Mouse (Mus musculus): ENCODE measurements around the gene Nhlrc3. TPM values are rescaled to one million over a fixed set of nuclear protein-coding genes. Genes with fewer than 3 reads are reported as not detected.

The Nhlrc3 gene
- polyA plus RNA-seq, 1 experiment from 2014 or later = 10.5 TPM

GRCm38 (mm10) chr3:53434610-53435009, 28.5 kb downstream of the Nhlrc3 start:
- Histone ChIP-seq H3K4me3 (ENCODE audit: low read depth, low read length) (no peak overlapping the region), H3K36me3 (replicated peaks; ENCODE audit: control insufficient read depth, insufficient read depth, low read depth, low read length) (no peaks in the 10 kb centered on the region), H3K4me1 (ENCODE audit: control insufficient read depth, insufficient read depth, low read length) (no peaks in the 10 kb centered on the region), H3K9me3 (replicated peaks; ENCODE audit: control insufficient read depth, low read length) (no peaks in the 10 kb centered on the region), H3K4me2 (ENCODE audit: low read depth, low read length) (no peak overlapping the region), H3K9ac (replicated peaks; ENCODE audit: low read length) (no peak overlapping the region), H3K27me3 (ENCODE audit: control insufficient read depth, insufficient read depth, low read length) (no peaks in the 10 kb centered on the region), H3K27ac (replicated peaks; ENCODE audit: low read depth, low read length) (no peak overlapping the region)
- DNase-seq (ENCODE audit: low spot score) = no peak
- 66% methylated on average over 3 of the region's 3 CpGs for WGBS
- ATAC-seq (replicated peaks; ENCODE audit: insufficient number of reproducible peaks, low FRiP score, low TSS enrichment, low read depth) = no peak

GRCm38 (mm10) chr3:53423576-53423975, 39.6 kb downstream of the Nhlrc3 start:
- no peak overlapping the region for H3K9ac ChIP-seq (replicated peaks; ENCODE audit: low read length)
- H3K4me1 ChIP-seq (ENCODE audit: control insufficient read depth, insufficient read depth, low read length) = no peaks in the 10 kb centered on the region
- no peak overlapping the region for H3K4me3 ChIP-seq (ENCODE audit: low read depth, low read length)
- DNase-seq (ENCODE audit: low spot score) (no peak), ATAC-seq (replicated peaks; ENCODE audit: insufficient number of reproducible peaks, low FRiP score, low TSS enrichment, low read depth) (no peak)
- WGBS = 85% methylated on average over 4 of the region's 4 CpGs
- H3K36me3 ChIP-seq (replicated peaks; ENCODE audit: control insufficient read depth, insufficient read depth, low read depth, low read length) = no peaks in the 10 kb centered on the region
- H3K4me2 ChIP-seq (ENCODE audit: low read depth, low read length) = no peak overlapping the region
- no peaks in the 10 kb centered on the region for H3K27me3 ChIP-seq (ENCODE audit: control insufficient read depth, insufficient read depth, low read length)
- no peaks in the 10 kb centered on the region for H3K9me3 ChIP-seq (replicated peaks; ENCODE audit: control insufficient read depth, low read length)
- H3K27ac ChIP-seq (replicated peaks; ENCODE audit: low read depth, low read length) = no peak overlapping the region

- Histone ChIP-seq H3K27me3 (ENCODE audit: control insufficient read depth, insufficient read depth, low read length) (no peaks in the 10 kb centered on the region), H3K9ac (replicated peaks; ENCODE audit: low read length) (no peak overlapping the region), H3K27ac (replicated peaks; ENCODE audit: low read depth, low read length) (no peak overlapping the region), H3K9me3 (replicated peaks; ENCODE audit: control insufficient read depth, low read length) (no peaks in the 10 kb centered on the region), H3K4me1 (ENCODE audit: control insufficient read depth, insufficient read depth, low read length) (no peaks in the 10 kb centered on the region), H3K4me2 (ENCODE audit: low read depth, low read length) (no peak overlapping the region), H3K4me3 (ENCODE audit: low read depth, low read length) (no peak overlapping the region), H3K36me3 (replicated peaks; ENCODE audit: control insufficient read depth, insufficient read depth, low read depth, low read length) (no peaks in the 10 kb centered on the region)
- no peak for DNase-seq (ENCODE audit: low spot score)
- 43% methylated on average over 1 of the region's 1 CpGs for WGBS
- no peak for ATAC-seq (replicated peaks; ENCODE audit: insufficient number of reproducible peaks, low FRiP score, low TSS enrichment, low read depth)
Observed at GRCm38 (mm10) chr3:53422691-53423090, 40.4 kb downstream of the Nhlrc3 start.

- DNase-seq (ENCODE audit: low spot score) (no peak), ATAC-seq (replicated peaks; ENCODE audit: insufficient number of reproducible peaks, low FRiP score, low TSS enrichment, low read depth) (no peak)
- H3K9ac ChIP-seq (replicated peaks; ENCODE audit: low read length) = no peak overlapping the region
- no peak overlapping the region for H3K27ac ChIP-seq (replicated peaks; ENCODE audit: low read depth, low read length)
- H3K4me2 ChIP-seq (ENCODE audit: low read depth, low read length) = no peak overlapping the region
- no peaks in the 10 kb centered on the region for H3K9me3 ChIP-seq (replicated peaks; ENCODE audit: control insufficient read depth, low read length)
- no peak overlapping the region for H3K4me3 ChIP-seq (ENCODE audit: low read depth, low read length)
- H3K27me3 ChIP-seq (ENCODE audit: control insufficient read depth, insufficient read depth, low read length) = no peaks in the 10 kb centered on the region
- no peaks in the 10 kb centered on the region for H3K36me3 ChIP-seq (replicated peaks; ENCODE audit: control insufficient read depth, insufficient read depth, low read depth, low read length)
- H3K4me1 ChIP-seq (ENCODE audit: control insufficient read depth, insufficient read depth, low read length) = no peaks in the 10 kb centered on the region
- WGBS = 86% methylated on average over 12 of the region's 12 CpGs
Observed at GRCm38 (mm10) chr3:53421656-53422055, 41.5 kb downstream of the Nhlrc3 start.

- DNase-seq (ENCODE audit: low spot score) = no peak
- 74% methylated on average over 7 of the region's 7 CpGs for WGBS
- ATAC-seq (replicated peaks; ENCODE audit: insufficient number of reproducible peaks, low FRiP score, low TSS enrichment, low read depth) = no peak
Observed at GRCm38 (mm10) chr3:53417701-53418100, 45.4 kb downstream of the Nhlrc3 start.

GRCm38 (mm10) chr3:53416036-53416506, 47.1 kb downstream of the Nhlrc3 start:
- H3K4me1 ChIP-seq (ENCODE audit: control insufficient read depth, insufficient read depth, low read length) = no peaks in the 10 kb centered on the region
- H3K4me2 ChIP-seq (ENCODE audit: low read depth, low read length) = no peak overlapping the region
- H3K9ac ChIP-seq (replicated peaks; ENCODE audit: low read length) = no peak overlapping the region
- ATAC-seq (replicated peaks; ENCODE audit: insufficient number of reproducible peaks, low FRiP score, low TSS enrichment, low read depth) (no peak), DNase-seq (ENCODE audit: low spot score) (peak; percentile 20)
- no peak overlapping the region for H3K4me3 ChIP-seq (ENCODE audit: low read depth, low read length)
- H3K9me3 ChIP-seq (replicated peaks; ENCODE audit: control insufficient read depth, low read length) = no peaks in the 10 kb centered on the region
- WGBS = 62% methylated on average over 5 of the region's 5 CpGs
- no peaks in the 10 kb centered on the region for H3K36me3 ChIP-seq (replicated peaks; ENCODE audit: control insufficient read depth, insufficient read depth, low read depth, low read length)
- no peak overlapping the region for H3K27ac ChIP-seq (replicated peaks; ENCODE audit: low read depth, low read length)
- H3K27me3 ChIP-seq (ENCODE audit: control insufficient read depth, insufficient read depth, low read length) = no peaks in the 10 kb centered on the region

More at GRCm38 (mm10) chr3:53417701-53418100, 45.4 kb downstream of the Nhlrc3 start:
- Histone ChIP-seq H3K4me3 (ENCODE audit: low read depth, low read length) (no peak overlapping the region), H3K27ac (replicated peaks; ENCODE audit: low read depth, low read length) (no peak overlapping the region), H3K9me3 (replicated peaks; ENCODE audit: control insufficient read depth, low read length) (no peaks in the 10 kb centered on the region), H3K36me3 (replicated peaks; ENCODE audit: control insufficient read depth, insufficient read depth, low read depth, low read length) (no peaks in the 10 kb centered on the region), H3K4me2 (ENCODE audit: low read depth, low read length) (no peak overlapping the region), H3K9ac (replicated peaks; ENCODE audit: low read length) (no peak overlapping the region), H3K27me3 (ENCODE audit: control insufficient read depth, insufficient read depth, low read length) (no peaks in the 10 kb centered on the region), H3K4me1 (ENCODE audit: control insufficient read depth, insufficient read depth, low read length) (no peaks in the 10 kb centered on the region)

GRCm38 (mm10) chr3:53413959-53414358, 49.2 kb downstream of the Nhlrc3 start:
- H3K9me3 ChIP-seq (replicated peaks; ENCODE audit: control insufficient read depth, low read length) = no peaks in the 10 kb centered on the region
- no peak overlapping the region for H3K9ac ChIP-seq (replicated peaks; ENCODE audit: low read length)
- ATAC-seq (replicated peaks; ENCODE audit: insufficient number of reproducible peaks, low FRiP score, low TSS enrichment, low read depth) (no peak), DNase-seq (ENCODE audit: low spot score) (no peak)
- no peaks in the 10 kb centered on the region for H3K4me1 ChIP-seq (ENCODE audit: control insufficient read depth, insufficient read depth, low read length)
- no peak overlapping the region for H3K4me3 ChIP-seq (ENCODE audit: low read depth, low read length)
- H3K27me3 ChIP-seq (ENCODE audit: control insufficient read depth, insufficient read depth, low read length) = no peaks in the 10 kb centered on the region
- 71% methylated on average over 3 of the region's 3 CpGs for WGBS
- no peak overlapping the region for H3K4me2 ChIP-seq (ENCODE audit: low read depth, low read length)
- H3K36me3 ChIP-seq (replicated peaks; ENCODE audit: control insufficient read depth, insufficient read depth, low read depth, low read length) = no peaks in the 10 kb centered on the region
- H3K27ac ChIP-seq (replicated peaks; ENCODE audit: low read depth, low read length) = no peak overlapping the region

GRCm38 (mm10) chr3:53413465-53413864, 49.7 kb downstream of the Nhlrc3 start:
- H3K9ac ChIP-seq (replicated peaks; ENCODE audit: low read length) = no peak overlapping the region
- H3K27ac ChIP-seq (replicated peaks; ENCODE audit: low read depth, low read length) = no peak overlapping the region
- no peak overlapping the region for H3K4me2 ChIP-seq (ENCODE audit: low read depth, low read length)
- 51% methylated on average over 2 of the region's 2 CpGs for WGBS
- H3K36me3 ChIP-seq (replicated peaks; ENCODE audit: control insufficient read depth, insufficient read depth, low read depth, low read length) = no peaks in the 10 kb centered on the region
- DNase-seq (ENCODE audit: low spot score) = no peak
- ATAC-seq (replicated peaks; ENCODE audit: insufficient number of reproducible peaks, low FRiP score, low TSS enrichment, low read depth) = no peak
- H3K4me3 ChIP-seq (ENCODE audit: low read depth, low read length) = no peak overlapping the region
- no peaks in the 10 kb centered on the region for H3K4me1 ChIP-seq (ENCODE audit: control insufficient read depth, insufficient read depth, low read length)
- H3K9me3 ChIP-seq (replicated peaks; ENCODE audit: control insufficient read depth, low read length) = no peaks in the 10 kb centered on the region
- H3K27me3 ChIP-seq (ENCODE audit: control insufficient read depth, insufficient read depth, low read length) = no peaks in the 10 kb centered on the region

All from embryonic facial prominence, embryonic 11.5 days (tissue).